ENCODE assay signal across 22 mouse cellular contexts in the genomic region with DNA sequence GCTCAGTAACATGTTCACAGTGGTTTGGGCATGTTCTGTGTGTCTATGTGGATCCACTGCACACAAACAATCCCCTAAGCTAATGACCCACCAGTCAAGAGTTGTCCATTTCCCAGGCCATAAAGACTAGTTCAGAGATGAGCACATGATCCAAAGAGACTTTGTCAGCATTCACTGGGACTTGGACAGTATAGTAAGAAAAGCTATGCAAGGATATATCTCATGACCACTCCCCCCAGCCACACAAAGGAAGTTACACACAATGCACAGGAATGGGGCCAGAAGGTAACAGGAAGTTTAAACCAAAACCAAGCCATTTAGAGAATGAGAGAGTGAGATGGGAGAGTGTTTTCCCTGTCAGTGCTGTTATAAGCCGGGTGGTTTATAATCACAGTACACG. TPM values are rescaled to one million over a fixed set of nuclear protein-coding genes. Genes with fewer than 3 reads are reported as not detected.
DNase-seq lines count a peak whose midpoint lies in the region; ATAC-seq and TF ChIP-seq lines count a peak whose summit lies in the region.
"Had no signal": no experiment of that assay in that cellular context is flagged by ENCODE, and none has a peak within 500 bp of the region (broad histone marks: within the 10 kb centered on the region; RNA-seq: fewer than 3 reads in every experiment).

No protein-coding gene starts in this region.

- 58% methylated on average over 2 of the region's 2 CpGs for WGBS in heart, embryonic 14.5 days
- WGBS in kidney, postnatal 0 days = 29% methylated on average over 2 of the region's 2 CpGs
- WGBS in lung, postnatal 0 days = 54% methylated on average over 2 of the region's 2 CpGs

- H3K36me3 ChIP-seq in heart, embryonic 14.5 days (ENCODE audit: control insufficient read depth, insufficient read depth, low read length) = no peaks in the 10 kb centered on the region
- H3K36me3 ChIP-seq in kidney, postnatal 0 days (ENCODE audit: insufficient read depth, low read length) = no peaks in the 10 kb centered on the region
- no peaks in the 10 kb centered on the region for H3K36me3 ChIP-seq in lung, postnatal 0 days (ENCODE audit: insufficient read depth, low read length)
- H3K36me3 ChIP-seq: embryonic facial prominence, embryonic 12.5 days; forebrain, embryonic 15.5 days; hindbrain, embryonic 13.5 days had no signal

- ATAC-seq in heart, embryonic 14.5 days (ENCODE audit: insufficient number of reproducible peaks, insufficient read depth, low FRiP score, low read depth) = peak; percentile 31; the same call in 1 of the 2 replicates
- no peak for ATAC-seq in kidney, postnatal 0 days (replicated peaks; ENCODE audit: low FRiP score, low read depth)
- no peak for ATAC-seq in lung, postnatal 0 days
- ATAC-seq in megakaryocyte progenitor cell, adult 5-6 weeks (replicated peaks; ENCODE audit: poor library complexity) = 0 out of 2 replicates have a peak, but pooled peaks have one; percentile 31
- ATAC-seq: forebrain, embryonic 15.5 days; hindbrain, postnatal 0 days had no signal

- H3K4me2 ChIP-seq in heart, embryonic 14.5 days (ENCODE audit: low read length) = no peak overlapping the region
- no peak overlapping the region for H3K4me2 ChIP-seq in kidney, postnatal 0 days (ENCODE audit: low read length)
- H3K4me2 ChIP-seq in lung, postnatal 0 days (replicated peaks; ENCODE audit: low read depth, low read length) = no peak overlapping the region
- H3K4me2 ChIP-seq: embryonic facial prominence, embryonic 12.5 days; forebrain, embryonic 15.5 days; hindbrain, embryonic 13.5 days had no signal

- H3K9ac ChIP-seq in heart, embryonic 14.5 days (ENCODE audit: low read length) = no peak overlapping the region
- H3K9ac ChIP-seq in kidney, postnatal 0 days (ENCODE audit: low read depth, low read length) = no peak overlapping the region
- no peak overlapping the region for H3K9ac ChIP-seq in lung, postnatal 0 days (replicated peaks; ENCODE audit: low read depth)
- H3K9ac ChIP-seq: embryonic facial prominence, embryonic 12.5 days; forebrain, embryonic 15.5 days; hindbrain, embryonic 13.5 days had no signal

- no peaks in the 10 kb centered on the region for H3K4me1 ChIP-seq in heart, embryonic 14.5 days (ENCODE audit: control insufficient read depth in 2 of 2, insufficient read depth in 2 of 2, low read length in 2 of 2)
- no peaks in the 10 kb centered on the region for H3K4me1 ChIP-seq in kidney, postnatal 0 days (replicated peaks; ENCODE audit: insufficient read depth, low read length)
- H3K4me1 ChIP-seq in lung, postnatal 0 days (ENCODE audit: insufficient read depth, low read depth, low read length) = no peaks in the 10 kb centered on the region; the same call in 1 of the 2 replicates
- H3K4me1 ChIP-seq: embryonic facial prominence, embryonic 12.5 days; forebrain, embryonic 15.5 days; hindbrain, embryonic 13.5 days had no signal

- H3K9me3 ChIP-seq in heart, embryonic 14.5 days (ENCODE audit: control insufficient read depth, low read length) = peaks cover 4% of the 10 kb centered on the region; the same call in 1 of the 2 replicates
- no peaks in the 10 kb centered on the region for H3K9me3 ChIP-seq in kidney, postnatal 0 days (replicated peaks; ENCODE audit: low read length)
- no peaks in the 10 kb centered on the region for H3K9me3 ChIP-seq in lung, postnatal 0 days (ENCODE audit: low read length)
- H3K9me3 ChIP-seq: embryonic facial prominence, embryonic 12.5 days; forebrain, embryonic 15.5 days had no signal

- no peak; the same call in 1 of the 2 replicates for TF ChIP-seq EP300 in lung, postnatal 0 days (IDR thresholded peaks at IDR 0.05)

- DNase-seq in heart, postnatal 36 days = no peak
- peak; percentile 32 for DNase-seq in kidney, postnatal 0 days (ENCODE audit: low spot score)
- DNase-seq in kidney, postnatal 4 days = no peak
- DNase-seq in lung, postnatal 0 days (ENCODE audit: low spot score) = peak; percentile 37
- no peak for DNase-seq in lung, adult 18-20 months
- no peak for DNase-seq in cerebellum, adult 9-10 months
- DNase-seq: adrenal gland, adult 8-10 months; adrenal gland, postnatal 36 days; cerebellum, adult 2 months; cerebellum, postnatal 14 days; embryo, embryonic 11 days; gastrocnemius, postnatal 36 days had no signal

- H3K27ac ChIP-seq in heart, embryonic 14.5 days (replicated peaks in 1 of 2; ENCODE audit: control insufficient read depth in 1 of 2, insufficient read depth in 1 of 2, low read depth in 2 of 2, low read length in 2 of 2) = peak overlapping the region in 1 of 2 experiments; percentile 35; a peak in 1 of 4 replicates
- no peak overlapping the region for H3K27ac ChIP-seq in kidney, postnatal 0 days
- no peak overlapping the region for H3K27ac ChIP-seq in lung, postnatal 0 days (ENCODE audit: low read length)
- H3K27ac ChIP-seq: embryonic facial prominence, embryonic 12.5 days; forebrain, embryonic 15.5 days; hindbrain, embryonic 13.5 days; hindbrain, postnatal 0 days had no signal

- no peak for TF ChIP-seq CTCF in kidney, postnatal 0 days (IDR thresholded peaks at IDR 0.05; ENCODE audit: low read depth)
- TF ChIP-seq CTCF in lung, postnatal 0 days (IDR thresholded peaks at IDR 0.05) = no peak

- no peaks in the 10 kb centered on the region for H3K27me3 ChIP-seq in heart, embryonic 14.5 days (ENCODE audit: control insufficient read depth, insufficient read depth, low read length)
- no peaks in the 10 kb centered on the region for H3K27me3 ChIP-seq in kidney, postnatal 0 days (ENCODE audit: insufficient read depth, low read length)
- H3K27me3 ChIP-seq in lung, postnatal 0 days (replicated peaks; ENCODE audit: insufficient read depth, low read length) = no peaks in the 10 kb centered on the region
- H3K27me3 ChIP-seq: embryonic facial prominence, embryonic 12.5 days; forebrain, embryonic 15.5 days; hindbrain, embryonic 13.5 days had no signal

- no peak overlapping the region for H3K4me3 ChIP-seq in heart, embryonic 14.5 days (ENCODE audit: control insufficient read depth in 1 of 2, insufficient read depth in 1 of 2, low read depth in 1 of 2, low read length in 2 of 2)
- no peak overlapping the region for H3K4me3 ChIP-seq in kidney, postnatal 0 days (replicated peaks; ENCODE audit: low read depth, low read length)
- H3K4me3 ChIP-seq in lung, postnatal 0 days (ENCODE audit: low read depth, low read length) = no peak overlapping the region
- H3K4me3 ChIP-seq: embryonic facial prominence, embryonic 12.5 days; forebrain, embryonic 15.5 days; hindbrain, embryonic 13.5 days had no signal

- intact Hi-C loops in heart, postnatal 36 days (cut with DNase I) = no loop called here

RNA-seq across cellular contexts. Expression of a gene that starts 33.0 kb away (rescaled TPM):
- polyA plus RNA-seq in heart, embryonic 14.5 days (2014; fragmentation: Nextera tagmentation; extraction: Ambion mirVana) = not detected in 2 replicates
- total RNA-seq in heart, postnatal 36 days (2021) = not detected
- polyA plus RNA-seq in kidney, postnatal 0 days (2015; fragmentation: Nextera tagmentation; extraction: Ambion mirVana) = 0.25 and 0.28 TPM in 2 replicates
- 0.08 and 0.10 TPM in 2 replicates for polyA plus RNA-seq in lung, postnatal 0 days (2015; fragmentation: Nextera tagmentation; extraction: Ambion mirVana)
- total RNA-seq in megakaryocyte progenitor cell, adult 5-6 weeks (2015) = not detected in 2 replicates
- total RNA-seq in megakaryocyte progenitor cell, adult 5-6 weeks (2017) = not detected in 2 replicates
- total RNA-seq: adrenal gland, adult 8-10 months; adrenal gland, postnatal 36 days; common myeloid progenitor, adult 5-6 weeks; hematopoietic stem cell, adult 5-6 weeks had no signal
- polyA plus RNA-seq: cerebellum, adult 2 months; embryonic facial prominence, embryonic 12.5 days; forebrain, embryonic 11.5 days; forebrain, embryonic 15.5 days; heart, postnatal 0 days; hindbrain, embryonic 13.5 days; hindbrain, postnatal 0 days had no signal

RNA-seq across cellular contexts. Expression of a gene that starts 41.9 kb away (rescaled TPM):
- polyA plus RNA-seq in heart, embryonic 14.5 days (2014; fragmentation: Nextera tagmentation; extraction: Ambion mirVana) = 67.5 and 74.2 TPM in 2 replicates
- total RNA-seq in heart, postnatal 36 days (2021) = 100 to 1,000 TPM; 231 to 233 TPM
- polyA plus RNA-seq in kidney, postnatal 0 days (2015; fragmentation: Nextera tagmentation; extraction: Ambion mirVana) = 46.3 and 51.0 TPM in 2 replicates
- 70.8 and 72.8 TPM in 2 replicates for polyA plus RNA-seq in lung, postnatal 0 days (2015; fragmentation: Nextera tagmentation; extraction: Ambion mirVana)
- 18.9 and 26.1 TPM in 2 replicates for total RNA-seq in megakaryocyte progenitor cell, adult 5-6 weeks (2015)
- total RNA-seq in megakaryocyte progenitor cell, adult 5-6 weeks (2017) = 26.6 and 36.4 TPM in 2 replicates

Comparison
In these comparisons a context has a peak if more than half of its experiments do, and no peak if none do; other contexts are left out.
1. DNase-seq: peak in kidney, postnatal 0 days (single experiment) and lung, postnatal 0 days (single experiment); none in heart, postnatal 36 days (0 of 2), kidney, postnatal 4 days (0 of 2), lung, adult 18-20 months (0 of 2) and cerebellum, adult 9-10 months (single experiment).
2. ATAC-seq: peak in heart, embryonic 14.5 days (single experiment) and megakaryocyte progenitor cell, adult 5-6 weeks (single experiment); none in kidney, postnatal 0 days (single experiment) and lung, postnatal 0 days (single experiment).